Mouse (Mus musculus): ENCODE data around the gene Hist1h4i.

- TF ChIP-seq CTCF (IDR thresholded peaks at IDR 0.05; ENCODE audit: control insufficient read depth, insufficient read depth, insufficient read length) = no peak
- no peak for TF ChIP-seq MAX (IDR thresholded peaks at IDR 0.05)
- TF ChIP-seq USF1 (IDR thresholded peaks at IDR 0.05; ENCODE audit: low read depth) = no peak
- no peak for TF ChIP-seq FOSL1 (IDR thresholded peaks at IDR 0.05; ENCODE audit: insufficient read depth, low read length, poor library complexity, severe bottlenecking)
- TF ChIP-seq MYOD1 (IDR thresholded peaks at IDR 0.05; ENCODE audit: control insufficient read depth, insufficient read length, low read depth) = no peak
- no peak for TF ChIP-seq MYOG (IDR thresholded peaks at IDR 0.05; ENCODE audit: control insufficient read depth, extremely low read depth, insufficient read length)
Measured at GRCm38 (mm10) chr13:22039951-22040463, 1.2 kb downstream of the Hist1h4i start.

All from C2C12 (cell line).